In the genomic region with DNA sequence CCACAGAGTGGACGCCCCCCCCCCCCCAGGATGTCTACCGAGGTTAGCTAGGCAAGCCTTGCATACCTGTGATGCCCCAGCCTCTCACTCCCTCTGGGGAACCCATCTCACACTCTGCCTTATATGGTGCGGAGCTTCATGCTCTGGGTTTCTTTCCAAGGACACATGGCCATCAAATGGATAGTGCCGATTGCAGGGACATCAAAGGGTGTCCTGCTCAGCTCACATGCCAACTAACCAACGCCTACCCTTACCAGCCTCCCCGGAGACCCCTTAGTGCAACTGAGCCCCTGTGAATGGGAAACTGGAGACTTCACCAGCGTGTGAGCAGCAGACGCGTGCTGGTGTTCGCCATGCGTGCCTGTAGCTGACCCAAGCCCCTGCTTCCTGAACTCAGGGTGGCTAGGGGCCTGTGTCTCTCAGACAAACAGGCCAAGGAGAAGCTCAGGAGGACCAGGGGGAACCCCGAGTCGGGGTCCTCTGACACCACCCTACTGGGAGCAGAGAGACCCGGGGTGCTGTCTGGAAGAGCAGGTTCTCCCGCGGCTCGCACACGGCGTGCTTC, we compare ENCODE assay signal across 8 mouse cellular contexts. TPM values are rescaled to one million over a fixed set of nuclear protein-coding genes. Genes with fewer than 3 reads are reported as not detected.
DNase-seq lines count a peak whose midpoint lies in the region; ATAC-seq lines count a peak whose summit lies in the region.

No protein-coding gene starts in this region.

- H3K27me3 ChIP-seq in heart, embryonic 12.5 days (replicated peaks) = 0 out of 2 replicates have a peak, but pooled peaks cover 5% of the 10 kb centered on the region
- no peaks in the 10 kb centered on the region for H3K27me3 ChIP-seq in embryonic facial prominence, embryonic 11.5 days (ENCODE audit: control insufficient read depth, insufficient read depth, low read length)
- no peaks in the 10 kb centered on the region for H3K27me3 ChIP-seq in intestine, embryonic 14.5 days (replicated peaks; ENCODE audit: control insufficient read depth, insufficient read depth, low read length)
- peaks cover 8% of the 10 kb centered on the region; the same call in 1 of the 2 replicates for H3K27me3 ChIP-seq in neural tube, embryonic 12.5 days (replicated peaks)

- WGBS in heart, embryonic 12.5 days = 7% methylated on average over 19 of the region's 19 CpGs
- 5% methylated on average over 17 of the region's 19 CpGs for WGBS in embryonic facial prominence, embryonic 11.5 days
- WGBS in intestine, embryonic 14.5 days = 7% methylated on average over 13 of the region's 19 CpGs
- WGBS in neural tube, embryonic 12.5 days = 6% methylated on average over 18 of the region's 19 CpGs

- DNase-seq in heart, postnatal 25 days (ENCODE audit: low spot score) = no peak
- peak; percentile 44 for DNase-seq in embryonic facial prominence, embryonic 11.5 days (ENCODE audit: low spot score)
- peak; percentile 76 for DNase-seq in intestine, embryonic 14.5 days (ENCODE audit: low spot score)
- no peak for DNase-seq in thymus, postnatal 36 days
- no peak for DNase-seq in right cerebral cortex, postnatal 14 days

- H3K4me3 ChIP-seq in heart, embryonic 12.5 days = peak overlapping the region; percentile 78
- peak overlapping the region; percentile 96 for H3K4me3 ChIP-seq in embryonic facial prominence, embryonic 11.5 days (ENCODE audit: low read depth, low read length)
- H3K4me3 ChIP-seq in intestine, embryonic 14.5 days (ENCODE audit: low read depth, low read length) = peak overlapping the region; percentile 82
- H3K4me3 ChIP-seq in neural tube, embryonic 12.5 days = peak overlapping the region; percentile 82

- peak overlapping the region; percentile 89 for H3K4me2 ChIP-seq in heart, embryonic 12.5 days
- H3K4me2 ChIP-seq in embryonic facial prominence, embryonic 11.5 days (ENCODE audit: low read depth, low read length) = peak overlapping the region; percentile 97
- peak overlapping the region; percentile 93 for H3K4me2 ChIP-seq in intestine, embryonic 14.5 days (ENCODE audit: low read length)
- H3K4me2 ChIP-seq in neural tube, embryonic 12.5 days (replicated peaks) = peak overlapping the region; percentile 97

- H3K9ac ChIP-seq in heart, embryonic 12.5 days = peak overlapping the region; percentile 96
- peak overlapping the region; percentile 96 for H3K9ac ChIP-seq in embryonic facial prominence, embryonic 11.5 days (replicated peaks; ENCODE audit: low read length)
- H3K9ac ChIP-seq in intestine, embryonic 14.5 days (ENCODE audit: low read length) = peak overlapping the region; percentile 93
- H3K9ac ChIP-seq in neural tube, embryonic 12.5 days = peak overlapping the region; percentile 98

- no peak overlapping the region for H3K27ac ChIP-seq in heart, embryonic 12.5 days (ENCODE audit: poor library complexity, severe bottlenecking)
- no peak overlapping the region for H3K27ac ChIP-seq in embryonic facial prominence, embryonic 11.5 days (replicated peaks; ENCODE audit: low read depth, low read length)
- H3K27ac ChIP-seq in intestine, embryonic 14.5 days (ENCODE audit: low read depth) = no peak overlapping the region
- H3K27ac ChIP-seq in neural tube, embryonic 12.5 days = peak overlapping the region; percentile 64

- no peaks in the 10 kb centered on the region for H3K9me3 ChIP-seq in heart, embryonic 12.5 days (replicated peaks)
- no peaks in the 10 kb centered on the region for H3K9me3 ChIP-seq in embryonic facial prominence, embryonic 11.5 days (replicated peaks; ENCODE audit: control insufficient read depth, low read length)
- H3K9me3 ChIP-seq in intestine, embryonic 14.5 days (ENCODE audit: control insufficient read depth, low read length) = no peaks in the 10 kb centered on the region
- H3K9me3 ChIP-seq in neural tube, embryonic 12.5 days = no peaks in the 10 kb centered on the region

- ATAC-seq in heart, embryonic 12.5 days (ENCODE audit: insufficient number of reproducible peaks, low FRiP score) = peak; percentile 12
- ATAC-seq in CD4-positive, CD25-positive, alpha-beta regulatory T cell, adult 4 months = peak; percentile 38
- 0 out of 2 replicates have a peak, but pooled peaks have one; percentile 19 for ATAC-seq in embryonic facial prominence, embryonic 11.5 days (replicated peaks; ENCODE audit: insufficient number of reproducible peaks, low FRiP score, low TSS enrichment, low read depth)
- ATAC-seq in intestine, embryonic 14.5 days (replicated peaks; ENCODE audit: low FRiP score, low TSS enrichment, low read depth) = peak; percentile 13; the same call in 1 of the 2 replicates
- ATAC-seq in neural tube, embryonic 12.5 days (ENCODE audit: low FRiP score, low read depth) = no peak; the same call in 1 of the 2 replicates

- no peaks in the 10 kb centered on the region for H3K36me3 ChIP-seq in heart, embryonic 12.5 days
- H3K36me3 ChIP-seq in embryonic facial prominence, embryonic 11.5 days (replicated peaks; ENCODE audit: control insufficient read depth, insufficient read depth, low read depth, low read length) = no peaks in the 10 kb centered on the region
- no peaks in the 10 kb centered on the region for H3K36me3 ChIP-seq in intestine, embryonic 14.5 days (ENCODE audit: control insufficient read depth, insufficient read depth, low read length)
- H3K36me3 ChIP-seq in neural tube, embryonic 12.5 days = no peaks in the 10 kb centered on the region

- intact Hi-C loops in heart, postnatal 25 days (cut with DNase I) = loop anchor here (2.0 kb wide), 2 partner anchors 43 to 155 kb away; no protein-coding TSS in a partner anchor

- peaks cover 29% of the 10 kb centered on the region for H3K4me1 ChIP-seq in heart, embryonic 12.5 days (replicated peaks)
- peaks cover 4% of the 10 kb centered on the region; the same call in 1 of the 2 replicates for H3K4me1 ChIP-seq in embryonic facial prominence, embryonic 11.5 days (ENCODE audit: control insufficient read depth, insufficient read depth, low read length)
- peaks cover 14% of the 10 kb centered on the region for H3K4me1 ChIP-seq in intestine, embryonic 14.5 days (replicated peaks; ENCODE audit: control insufficient read depth, insufficient read depth, low read length)
- H3K4me1 ChIP-seq in neural tube, embryonic 12.5 days = peaks cover 26% of the 10 kb centered on the region

RNA-seq across cellular contexts. Expression of a gene that starts 0.4 kb away (rescaled TPM):
- 35.9 and 38.7 TPM in 2 replicates for polyA plus RNA-seq in heart, embryonic 12.5 days (2016; fragmentation: Nextera tagmentation; extraction: Ambion mirVana)
- total RNA-seq in heart, postnatal 25 days (2021) = 10 to 100 TPM; 37.7 to 41.9 TPM
- 1 to 10 TPM in 1 of 2 experiments, under 1 TPM in 1; 0.40 to 1.5 TPM for polyA plus RNA-seq in CD4-positive, CD25-positive, alpha-beta regulatory T cell, adult 4 months (2017; shearing (Covaris generic))
- 12.3 and 13.6 TPM in 2 replicates for polyA plus RNA-seq in embryonic facial prominence, embryonic 11.5 days (2014; fragmentation: Nextera tagmentation; extraction: Ambion mirVana)
- polyA plus RNA-seq in intestine, embryonic 14.5 days (2014; fragmentation: Nextera tagmentation; extraction: Ambion mirVana) = 19.2 and 21.1 TPM in 2 replicates
- 49.4 and 54.2 TPM in 2 replicates for polyA plus RNA-seq in neural tube, embryonic 12.5 days (2016; fragmentation: Nextera tagmentation; extraction: Ambion mirVana)

Comparison
In these comparisons a context has a peak if more than half of its experiments do, and no peak if none do; other contexts are left out.
1. DNase-seq: peak in embryonic facial prominence, embryonic 11.5 days (single experiment) and intestine, embryonic 14.5 days (single experiment); none in heart, postnatal 25 days (single experiment), thymus, postnatal 36 days (0 of 2) and right cerebral cortex, postnatal 14 days (single experiment).
2. Peak in every context shown above with its lines, with median percentiles within 50 percentile points of each other: H3K4me2 ChIP-seq, H3K4me3 ChIP-seq and H3K9ac ChIP-seq.